Comparison of ENCODE assay signal across 8 mouse cellular contexts in genomic region chr17:47369087-47369443, GRCm38 (mm10). TPM values are rescaled to one million over a fixed set of nuclear protein-coding genes. Genes with fewer than 3 reads are reported as not detected.
DNase-seq lines count a peak whose midpoint lies in the region; ATAC-seq and TF ChIP-seq lines count a peak whose summit lies in the region.

No protein-coding gene starts in this region.

- no peak for TF ChIP-seq CTCF in kidney, postnatal 0 days (IDR thresholded peaks at IDR 0.05; ENCODE audit: low read depth)
- no peak for TF ChIP-seq CTCF in cortical plate, adult 2 months (IDR thresholded peaks at IDR 0.05; ENCODE audit: extremely low read depth, insufficient read depth, low read length)

- H3K9ac ChIP-seq in kidney, postnatal 0 days (ENCODE audit: low read depth, low read length) = peak overlapping the region; percentile 64
- peak overlapping the region; percentile 81 for H3K9ac ChIP-seq in heart, embryonic 14.5 days (ENCODE audit: low read length)
- H3K9ac ChIP-seq in liver, embryonic 13.5 days = peak overlapping the region; percentile 78
- H3K9ac ChIP-seq in stomach, embryonic 16.5 days (ENCODE audit: low read length) = peak overlapping the region; percentile 81

- H3K4me3 ChIP-seq in kidney, postnatal 0 days (replicated peaks; ENCODE audit: low read depth, low read length) = peak overlapping the region; percentile 80
- H3K4me3 ChIP-seq in cortical plate, adult 2 months (ENCODE audit: insufficient read depth, low read length) = peak overlapping the region; percentile 71
- H3K4me3 ChIP-seq in heart, embryonic 14.5 days (ENCODE audit: control insufficient read depth in 1 of 2, insufficient read depth in 1 of 2, low read depth in 1 of 2, low read length in 2 of 2) = peak overlapping the region; percentile 83 to 97
- peak overlapping the region; percentile 84 for H3K4me3 ChIP-seq in liver, embryonic 13.5 days (replicated peaks)
- H3K4me3 ChIP-seq in stomach, embryonic 16.5 days (replicated peaks; ENCODE audit: low read length) = peak overlapping the region; percentile 85

- peak overlapping the region; percentile 97 for H3K4me2 ChIP-seq in kidney, postnatal 0 days (ENCODE audit: low read length)
- peak overlapping the region; percentile 83 for H3K4me2 ChIP-seq in heart, embryonic 14.5 days (ENCODE audit: low read length)
- H3K4me2 ChIP-seq in liver, embryonic 13.5 days = peak overlapping the region; percentile 81
- H3K4me2 ChIP-seq in stomach, embryonic 16.5 days (ENCODE audit: low read depth, low read length) = peak overlapping the region; percentile 82

- H3K9me3 ChIP-seq in kidney, postnatal 0 days (replicated peaks; ENCODE audit: low read length) = no peaks in the 10 kb centered on the region
- H3K9me3 ChIP-seq in heart, embryonic 14.5 days (ENCODE audit: control insufficient read depth, low read length) = no peaks in the 10 kb centered on the region
- H3K9me3 ChIP-seq in liver, embryonic 13.5 days (replicated peaks) = no peaks in the 10 kb centered on the region
- no peaks in the 10 kb centered on the region for H3K9me3 ChIP-seq in stomach, embryonic 16.5 days (replicated peaks; ENCODE audit: control insufficient read depth, low read length)

- no peak for DNase-seq in kidney, postnatal 0 days (ENCODE audit: low spot score)
- no peak for DNase-seq in kidney, postnatal 14 days
- no peak for DNase-seq in liver, embryonic 13.5 days
- no peak for DNase-seq in urinary bladder, postnatal 4 days (ENCODE audit: low spot score in 2 of 2)
- no peak for DNase-seq in c-Kit-positive CD71-positive TER-119-positive erythroid progenitor cells, embryonic 14.5 days (ENCODE audit: low spot score)

- 0 out of 2 replicates have a peak overlapping the region, but pooled peaks have one; percentile 14 for H3K27ac ChIP-seq in kidney, postnatal 0 days
- H3K27ac ChIP-seq in cortical plate, adult 2 months (ENCODE audit: insufficient read depth, low read length) = no peak overlapping the region
- H3K27ac ChIP-seq in heart, embryonic 14.5 days (replicated peaks in 1 of 2; ENCODE audit: control insufficient read depth in 1 of 2, insufficient read depth in 1 of 2, low read depth in 2 of 2, low read length in 2 of 2) = peak overlapping the region in 1 of 2 experiments; percentile 10; a peak in 2 of 4 replicates
- H3K27ac ChIP-seq in liver, embryonic 13.5 days = no peak overlapping the region
- H3K27ac ChIP-seq in stomach, embryonic 16.5 days (ENCODE audit: low read length) = peak overlapping the region; percentile 57

- no peaks in the 10 kb centered on the region for H3K27me3 ChIP-seq in kidney, postnatal 0 days (ENCODE audit: insufficient read depth, low read length)
- no peaks in the 10 kb centered on the region for H3K27me3 ChIP-seq in heart, embryonic 14.5 days (ENCODE audit: control insufficient read depth, insufficient read depth, low read length)
- H3K27me3 ChIP-seq in liver, embryonic 13.5 days = no peaks in the 10 kb centered on the region; the same call in 1 of the 2 replicates
- H3K27me3 ChIP-seq in stomach, embryonic 16.5 days (ENCODE audit: control insufficient read depth, insufficient read depth, low read length) = no peaks in the 10 kb centered on the region

- no peak for TF ChIP-seq POLR2A in cortical plate, adult 2 months (IDR thresholded peaks at IDR 0.05; ENCODE audit: extremely low read depth, insufficient read depth, low read length)

- H3K36me3 ChIP-seq in kidney, postnatal 0 days (ENCODE audit: insufficient read depth, low read length) = peaks cover 7% of the 10 kb centered on the region; the same call in 1 of the 2 replicates
- peaks cover 21% of the 10 kb centered on the region for H3K36me3 ChIP-seq in heart, embryonic 14.5 days (ENCODE audit: control insufficient read depth, insufficient read depth, low read length)
- H3K36me3 ChIP-seq in liver, embryonic 13.5 days = peaks cover 19% of the 10 kb centered on the region
- no peaks in the 10 kb centered on the region for H3K36me3 ChIP-seq in stomach, embryonic 16.5 days (ENCODE audit: control insufficient read depth, insufficient read depth, low read length)

- ATAC-seq in kidney, postnatal 0 days (replicated peaks; ENCODE audit: low FRiP score, low read depth) = peak; percentile 34; the same call in 1 of the 2 replicates
- ATAC-seq in heart, embryonic 14.5 days (ENCODE audit: insufficient number of reproducible peaks, insufficient read depth, low FRiP score, low read depth) = no peak; the same call in 1 of the 2 replicates
- ATAC-seq in liver, embryonic 13.5 days (ENCODE audit: low read depth) = peak; percentile 62
- ATAC-seq in stomach, embryonic 16.5 days (ENCODE audit: insufficient read depth, low FRiP score) = peak; percentile 4; the same call in 1 of the 2 replicates

- WGBS in kidney, postnatal 0 days = 1% methylated on average over 20 of the region's 20 CpGs
- 1% methylated on average over 20 of the region's 20 CpGs for WGBS in heart, embryonic 14.5 days
- 2% methylated on average over 20 of the region's 20 CpGs for WGBS in liver, embryonic 13.5 days (ENCODE audit: insufficient replicate concordance)
- under 1% methylated on average over 20 of the region's 20 CpGs for WGBS in stomach, embryonic 16.5 days

- H3K4me1 ChIP-seq in kidney, postnatal 0 days (replicated peaks; ENCODE audit: insufficient read depth, low read length) = no peaks in the 10 kb centered on the region
- no peaks in the 10 kb centered on the region; the same call in 1 of the 2 replicates for H3K4me1 ChIP-seq in cortical plate, adult 2 months (ENCODE audit: control insufficient read depth, insufficient read depth, low read length)
- peaks cover 2 to 6% of the 10 kb centered on the region in 2 experiments; a peak in 2 of 4 replicates for H3K4me1 ChIP-seq in heart, embryonic 14.5 days (ENCODE audit: control insufficient read depth in 2 of 2, insufficient read depth in 2 of 2, low read length in 2 of 2)
- peaks cover 31% of the 10 kb centered on the region for H3K4me1 ChIP-seq in liver, embryonic 13.5 days (replicated peaks)
- H3K4me1 ChIP-seq in stomach, embryonic 16.5 days (ENCODE audit: control insufficient read depth, insufficient read depth, low read length) = no peaks in the 10 kb centered on the region

RNA-seq across cellular contexts. Expression of gene Mrps10, which starts 0.4 kb away (rescaled TPM):
- polyA plus RNA-seq in kidney, postnatal 0 days (2015; fragmentation: Nextera tagmentation; extraction: Ambion mirVana) = 84.4 and 86.9 TPM in 2 replicates
- polyA plus RNA-seq in cortical plate, adult 2 months (2012; rRNA removed) = 45.1 and 47.7 TPM in 2 replicates
- 67.2 and 69.8 TPM in 2 replicates for polyA plus RNA-seq in heart, embryonic 14.5 days (2014; fragmentation: Nextera tagmentation; extraction: Ambion mirVana)
- polyA plus RNA-seq in liver, embryonic 13.5 days (2015; fragmentation: Nextera tagmentation; extraction: Ambion mirVana) = 61.2 and 61.6 TPM in 2 replicates
- 60.1 and 66.1 TPM in 2 replicates for polyA plus RNA-seq in stomach, embryonic 16.5 days (2015; fragmentation: Nextera tagmentation; extraction: Ambion mirVana)

RNA-seq across cellular contexts. Expression of gene Guca1b, which starts 16.1 kb away (rescaled TPM):
- 6.0 and 6.3 TPM in 2 replicates for polyA plus RNA-seq in kidney, postnatal 0 days (2015; fragmentation: Nextera tagmentation; extraction: Ambion mirVana)
- 1.2 and 1.3 TPM in 2 replicates for polyA plus RNA-seq in cortical plate, adult 2 months (2012; rRNA removed)
- 0.63 and 0.96 TPM in 2 replicates for polyA plus RNA-seq in heart, embryonic 14.5 days (2014; fragmentation: Nextera tagmentation; extraction: Ambion mirVana)
- polyA plus RNA-seq in liver, embryonic 13.5 days (2015; fragmentation: Nextera tagmentation; extraction: Ambion mirVana) = 0.43 and 0.58 TPM in 2 replicates
- polyA plus RNA-seq in stomach, embryonic 16.5 days (2015; fragmentation: Nextera tagmentation; extraction: Ambion mirVana) = 0.64 and 0.84 TPM in 2 replicates

RNA-seq across cellular contexts. Expression of gene Guca1a, which starts 31.3 kb away (rescaled TPM):
- polyA plus RNA-seq in kidney, postnatal 0 days (2015; fragmentation: Nextera tagmentation; extraction: Ambion mirVana) = 3.9 and 4.5 TPM in 2 replicates
- polyA plus RNA-seq in cortical plate, adult 2 months (2012; rRNA removed) = 0.21 and 0.47 TPM in 2 replicates
- 2.4 and 2.9 TPM in 2 replicates for polyA plus RNA-seq in heart, embryonic 14.5 days (2014; fragmentation: Nextera tagmentation; extraction: Ambion mirVana)
- polyA plus RNA-seq in liver, embryonic 13.5 days (2015; fragmentation: Nextera tagmentation; extraction: Ambion mirVana) = 0.81 and 0.95 TPM in 2 replicates
- 4.7 and 5.4 TPM in 2 replicates for polyA plus RNA-seq in stomach, embryonic 16.5 days (2015; fragmentation: Nextera tagmentation; extraction: Ambion mirVana)

Comparison
In these comparisons a context has a peak if more than half of its experiments do, and no peak if none do; other contexts are left out.
1. H3K27ac ChIP-seq: peak in kidney, postnatal 0 days (single experiment) and stomach, embryonic 16.5 days (single experiment); none in cortical plate, adult 2 months (single experiment) and liver, embryonic 13.5 days (single experiment).
2. Peak in every context shown above with its lines, with median percentiles within 50 percentile points of each other: H3K4me2 ChIP-seq, H3K4me3 ChIP-seq and H3K9ac ChIP-seq.